Mouse (Mus musculus) gastrocnemius, postnatal 4 days (tissue): ENCODE data around the gene Abhd10. TPM values are rescaled to one million over a fixed set of nuclear protein-coding genes. Genes with fewer than 3 reads are reported as not detected.

ENCODE experiments used
- DNase-seq, 2 experiments: peaks; one replicate each; pipeline ENCODE4 v3.0.0; 2021 to 2022; ENCODE audit warnings: low spot score in 2 of 2, mixed read lengths in 2 of 2
- total RNA-seq, 2 experiments: library from RNA; stranded (reverse); gene quantifications; 2 replicates each; pipeline ENCODE4 v1.2.3; 2021

Gene Abhd10
- total RNA-seq, 2 experiments from 2014 or later = 14.3 to 16.8 TPM

DNA sequence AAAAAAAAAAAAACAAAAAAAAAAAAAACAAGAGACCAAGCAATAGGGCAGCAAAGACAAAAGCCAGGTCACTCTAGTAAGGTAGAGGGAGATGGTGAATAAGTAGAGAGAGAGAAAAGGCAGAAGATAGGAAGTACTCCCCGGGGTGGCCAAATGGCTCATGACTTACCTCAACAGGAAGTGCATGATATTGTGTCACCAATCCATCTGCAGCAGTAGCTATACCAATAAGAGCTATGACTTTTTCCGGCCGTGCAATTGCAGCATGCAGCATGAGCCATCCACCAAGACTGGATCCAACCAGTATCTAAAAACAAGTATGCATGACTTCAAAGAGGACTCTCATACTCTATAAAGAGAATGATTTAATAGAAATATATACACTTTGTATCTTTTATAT lies 6.0 kb downstream of the Abhd10 start:
- DNase-seq = no peak

DNA sequence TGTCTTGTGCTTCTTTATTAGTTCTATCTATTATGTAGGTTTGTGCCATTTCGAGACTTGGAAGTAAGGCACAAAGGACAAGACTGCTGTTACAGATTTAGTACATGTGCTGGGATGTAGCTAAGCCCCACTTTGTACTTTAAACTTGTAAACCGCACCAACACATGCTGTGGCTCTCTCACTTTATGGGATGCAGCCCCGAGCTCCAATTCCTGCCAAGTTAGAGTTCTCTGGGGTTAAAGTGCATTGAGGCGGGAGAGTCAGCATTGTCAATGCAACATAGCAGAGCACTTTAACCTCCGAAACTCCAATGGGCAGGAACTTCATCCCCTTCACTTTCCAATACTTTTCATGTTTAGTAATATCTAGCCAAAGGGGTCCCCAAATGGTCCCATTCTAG lies 13.6 kb downstream of the Abhd10 start:
- DNase-seq = no peak

GRCm38 (mm10) chr16:45724742-45725102 lies 18.0 kb downstream of the Abhd10 start:
- DNase-seq = peak in 1 of 2 experiments; percentile 6

GRCm38 (mm10) chr16:45724061-45724741 lies 18.6 kb downstream of the Abhd10 start, which contains the start of gene Tagln3:
Gene Tagln3, minus strand, starts transcription at chr16:45724608.
- peak in 1 of 2 experiments; percentile 25 for DNase-seq

DNA sequence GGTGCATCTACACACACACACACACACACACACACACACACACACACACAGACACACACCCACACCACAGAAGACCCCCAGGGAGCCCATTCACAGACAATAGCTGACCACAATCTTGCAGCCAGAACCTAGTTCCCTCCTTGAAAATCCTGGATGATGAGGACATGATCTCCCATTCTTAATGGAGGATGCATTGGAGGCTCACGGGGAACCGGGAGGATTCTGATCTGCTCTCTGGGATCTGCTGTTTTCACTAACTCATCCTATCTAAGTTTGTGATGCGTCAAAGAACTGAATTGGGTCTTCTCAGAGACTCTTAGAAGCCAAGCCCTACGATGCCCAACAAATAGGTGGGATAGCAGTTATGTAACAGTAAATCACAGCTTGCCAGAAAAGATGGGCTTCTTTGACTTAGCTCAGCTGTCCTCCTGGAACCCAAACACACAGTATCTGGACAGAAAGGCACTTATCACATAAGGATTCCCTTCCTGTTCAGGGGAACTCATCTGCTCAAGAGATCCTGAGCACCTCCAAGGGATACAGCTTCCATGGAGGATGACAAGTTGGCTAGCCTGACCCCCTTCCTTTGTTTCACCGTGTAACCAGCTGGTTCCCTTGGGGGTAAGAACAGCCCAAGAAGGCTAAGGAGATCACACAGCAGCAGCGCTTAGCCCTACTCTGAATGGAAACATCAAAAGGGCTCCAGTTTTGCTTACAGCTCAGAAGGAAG lies 19.4 kb downstream of the Abhd10 start:
- no peak for DNase-seq

- DNase-seq = no peak
Measured at GRCm38 (mm10) chr16:45722460-45722951, 20.2 kb downstream of the Abhd10 start.

GRCm38 (mm10) chr16:45720022-45720630 lies 22.6 kb downstream of the Abhd10 start:
- no peak for DNase-seq

DNA sequence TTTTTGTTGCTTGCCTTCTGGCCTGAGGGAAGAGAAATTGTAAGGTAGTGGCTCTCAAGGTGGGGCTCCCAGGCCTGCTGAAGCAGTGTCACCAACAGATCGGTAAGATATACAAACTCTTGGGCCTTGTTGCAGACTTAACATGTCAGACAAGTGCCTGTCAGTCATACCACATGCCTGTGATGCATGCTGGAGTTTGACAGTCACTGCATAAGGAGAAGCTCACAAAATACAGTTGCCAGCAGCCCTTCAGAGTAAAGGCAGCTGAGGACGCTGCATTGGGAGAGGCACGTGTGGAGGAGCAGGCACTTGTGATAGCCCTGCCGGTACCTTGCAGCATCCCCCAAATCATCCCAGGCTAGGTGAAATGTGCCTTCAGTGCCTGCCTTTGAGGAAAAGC lies 24.5 kb downstream of the Abhd10 start:
- no peak for DNase-seq

DNA sequence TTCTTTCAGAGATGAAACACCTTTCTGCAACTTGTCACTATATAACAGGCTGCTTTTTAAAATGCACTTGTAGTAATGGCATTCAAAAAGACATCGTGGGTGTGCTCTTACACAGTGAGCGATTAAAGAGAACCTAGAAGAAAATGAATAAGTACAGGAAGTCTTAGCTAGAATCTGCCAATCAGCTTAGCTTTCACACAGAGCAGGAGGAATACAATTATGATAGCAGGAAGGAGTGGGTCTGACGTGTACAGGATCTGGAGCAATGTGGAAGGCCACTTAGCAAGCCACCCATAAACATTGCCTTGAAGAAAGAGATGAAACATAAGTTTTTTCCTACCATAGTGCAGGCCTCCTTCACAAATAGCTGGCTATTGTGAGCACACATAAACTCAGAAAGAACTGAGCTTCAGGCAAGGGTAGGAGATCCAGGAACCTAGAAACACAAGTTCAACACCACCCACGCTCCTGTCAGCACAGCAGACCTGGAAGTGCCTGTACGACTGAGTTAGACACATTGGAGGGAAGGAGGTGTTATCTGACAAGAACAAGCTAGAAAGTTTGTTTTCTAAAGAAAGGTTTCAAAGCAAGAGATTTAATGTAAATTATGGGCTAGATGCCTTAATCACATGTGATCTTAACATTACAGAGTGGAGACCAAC lies 28.1 kb downstream of the Abhd10 start:
- no peak for DNase-seq

- no peak for DNase-seq
Measured at GRCm38 (mm10) chr16:45713878-45714277, 28.9 kb downstream of the Abhd10 start.

DNA sequence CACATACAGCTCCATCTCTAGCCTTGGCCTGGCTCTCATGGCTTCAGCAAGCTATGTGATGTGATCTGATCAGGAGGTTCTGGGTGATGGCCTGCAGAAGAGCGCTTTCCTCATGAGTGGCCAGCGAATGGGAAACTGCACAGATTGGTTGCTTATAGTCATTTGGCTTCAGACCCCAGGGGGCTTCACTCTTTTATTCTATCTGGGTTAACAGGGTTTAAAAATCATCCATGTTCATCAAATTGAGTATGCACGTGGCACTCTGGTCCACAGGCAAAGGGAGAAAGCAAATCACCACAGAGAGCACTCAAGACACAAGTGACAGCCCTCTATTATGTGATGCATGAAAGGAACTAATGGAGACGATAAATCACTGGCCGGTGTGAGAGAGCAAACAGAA lies 29.5 kb downstream of the Abhd10 start:
- no peak for DNase-seq

DNA sequence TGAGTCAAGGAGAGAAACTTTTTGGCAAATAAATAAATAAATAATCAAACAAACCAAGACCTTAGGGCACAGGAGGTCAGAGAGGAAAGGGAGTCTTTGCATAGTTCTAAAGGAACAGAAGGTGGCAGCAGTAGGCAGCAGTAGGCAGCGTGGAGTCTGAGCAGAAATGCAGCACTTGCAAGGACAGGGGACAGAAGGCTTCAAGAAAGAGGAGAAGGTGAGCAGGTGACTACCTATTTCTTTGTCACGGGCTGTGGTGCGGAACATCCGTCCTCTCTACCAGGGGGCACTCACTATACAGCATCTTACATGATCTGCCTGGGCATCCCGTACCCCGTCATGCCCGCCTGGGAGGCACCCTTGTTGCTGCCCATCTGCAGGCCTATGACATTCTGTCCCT lies 31.5 kb downstream of the Abhd10 start:
- DNase-seq = no peak

- DNase-seq = no peak
Measured at GRCm38 (mm10) chr16:45699301-45699700, 43.5 kb downstream of the Abhd10 start.

GRCm38 (mm10) chr16:45697996-45698395 lies 44.8 kb downstream of the Abhd10 start:
- no peak for DNase-seq

DNA sequence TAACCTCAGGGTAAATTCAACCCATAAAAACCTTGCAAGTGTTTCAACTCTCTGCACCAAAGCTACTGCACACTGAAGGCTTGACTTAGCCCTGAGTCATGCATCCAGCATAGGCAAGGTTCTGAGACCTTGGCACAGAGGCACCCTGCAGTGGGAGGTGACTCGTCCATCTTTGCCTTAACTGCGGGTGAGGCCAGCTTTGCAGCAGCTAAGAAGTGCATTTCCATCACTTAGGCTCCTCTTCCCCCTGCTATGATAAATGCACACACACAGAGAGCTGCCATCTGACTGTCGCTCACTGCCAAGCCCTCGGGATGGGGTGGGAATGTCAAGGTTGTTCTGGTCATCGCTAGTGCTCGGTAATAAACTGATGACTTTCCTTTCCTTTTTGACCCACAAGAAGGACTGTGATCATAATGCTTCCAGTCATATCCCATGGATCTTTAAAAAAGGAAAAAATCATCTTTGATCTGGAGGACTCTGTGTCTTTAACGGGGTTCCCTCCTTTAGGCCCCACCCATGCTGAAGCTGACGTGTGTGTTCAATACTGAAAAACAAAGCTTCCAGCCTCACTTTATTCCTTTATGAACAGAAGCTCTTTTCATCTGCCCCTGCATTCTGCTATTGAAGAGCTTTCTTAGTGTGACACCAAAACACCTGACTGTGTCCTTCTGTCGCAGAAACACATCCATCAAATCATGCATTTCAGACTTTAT lies 47.2 kb downstream of the Abhd10 start:
- DNase-seq = no peak

GRCm38 (mm10) chr16:45693558-45693957 lies 49.2 kb downstream of the Abhd10 start, which contains the start of gene Tmprss7:
Gene Tmprss7, minus strand, starts transcription at chr16:45693658.
- no peak for DNase-seq

DNA sequence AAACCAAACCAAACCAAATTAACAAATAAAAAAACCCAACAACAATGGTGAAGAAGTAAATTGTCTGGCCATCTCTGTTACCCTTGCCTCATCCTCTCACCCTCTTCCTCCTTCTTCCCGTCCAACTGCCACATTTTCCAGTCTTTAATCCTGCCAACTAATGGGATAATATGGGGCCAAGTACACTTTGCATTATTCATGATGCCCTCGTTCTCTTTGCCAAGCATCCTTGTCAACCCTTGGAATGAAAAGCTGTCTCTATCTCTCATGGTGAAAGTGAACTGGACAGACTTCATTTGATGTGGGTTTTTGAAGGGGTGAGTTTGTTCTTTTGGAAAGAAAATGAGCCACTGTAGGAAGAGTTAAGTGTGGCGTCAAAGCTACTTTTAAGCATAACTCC lies 49.9 kb downstream of the Abhd10 start:
- no peak for DNase-seq

DNA sequence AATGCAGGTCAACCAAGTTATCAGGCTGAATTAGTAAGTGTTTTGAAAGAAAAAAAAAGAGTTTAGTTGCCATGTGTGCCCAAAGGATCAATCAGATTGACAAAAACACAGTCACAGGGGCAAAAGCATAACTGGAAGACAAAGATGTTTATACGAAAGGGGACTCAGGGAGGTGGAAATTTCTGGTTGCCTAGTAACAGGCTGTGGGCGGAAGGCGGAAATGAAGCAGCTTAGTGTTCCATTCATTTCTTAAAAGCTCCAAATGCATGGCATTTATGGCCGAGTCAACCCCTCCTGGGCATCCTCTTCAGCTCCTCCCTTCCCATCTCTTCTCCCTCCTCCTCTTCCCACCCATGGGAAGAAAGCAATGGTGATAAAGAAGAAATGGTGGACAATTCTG lies 52.6 kb downstream of the Abhd10 start:
- DNase-seq = no peak

- no peak for DNase-seq
Measured at GRCm38 (mm10) chr16:45686833-45687232, 55.9 kb downstream of the Abhd10 start.

DNA sequence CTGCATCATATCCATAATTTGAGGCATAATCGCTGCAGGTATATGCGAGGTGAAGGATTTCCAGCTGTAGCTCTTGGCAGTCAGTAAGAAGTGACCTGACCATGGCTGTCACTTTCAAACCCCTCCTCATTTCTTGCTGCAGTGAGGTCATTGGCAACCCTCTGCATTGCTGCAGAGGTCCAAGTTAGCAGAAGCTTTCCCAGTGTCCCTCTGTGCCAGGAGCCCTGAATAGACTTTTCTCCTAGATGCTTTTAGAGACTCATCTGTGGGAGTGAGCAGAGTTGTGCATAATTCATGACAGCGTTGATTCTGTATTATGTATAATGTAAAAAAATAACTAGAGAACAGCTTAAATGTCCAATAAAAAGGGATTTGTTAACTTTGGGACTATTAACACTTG lies 57.5 kb downstream of the Abhd10 start:
- DNase-seq = no peak

DNA sequence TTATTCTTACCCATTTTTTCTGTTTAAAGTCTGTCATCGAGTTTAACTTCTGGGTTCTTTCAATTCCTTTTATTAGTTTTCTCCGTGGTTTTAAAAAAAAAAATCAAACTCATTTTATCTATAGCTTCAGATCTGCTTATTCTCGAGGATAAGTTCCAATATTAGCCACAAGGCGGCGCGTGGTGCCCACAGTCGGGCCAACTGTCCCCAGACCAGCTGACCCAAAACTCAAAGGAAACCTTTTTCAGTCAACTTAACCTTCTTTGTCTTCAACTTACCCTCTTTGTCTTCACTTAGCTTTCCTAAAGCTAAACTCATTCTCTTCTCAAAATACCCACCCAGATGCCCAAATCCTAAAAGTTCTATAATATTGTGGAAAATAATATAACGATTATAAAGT lies 57.9 kb downstream of the Abhd10 start:
- peak; percentile 57 to 74 for DNase-seq
